Mouse (Mus musculus): ENCODE measurements around the gene Esrrg.

Esrrg gene

DNA sequence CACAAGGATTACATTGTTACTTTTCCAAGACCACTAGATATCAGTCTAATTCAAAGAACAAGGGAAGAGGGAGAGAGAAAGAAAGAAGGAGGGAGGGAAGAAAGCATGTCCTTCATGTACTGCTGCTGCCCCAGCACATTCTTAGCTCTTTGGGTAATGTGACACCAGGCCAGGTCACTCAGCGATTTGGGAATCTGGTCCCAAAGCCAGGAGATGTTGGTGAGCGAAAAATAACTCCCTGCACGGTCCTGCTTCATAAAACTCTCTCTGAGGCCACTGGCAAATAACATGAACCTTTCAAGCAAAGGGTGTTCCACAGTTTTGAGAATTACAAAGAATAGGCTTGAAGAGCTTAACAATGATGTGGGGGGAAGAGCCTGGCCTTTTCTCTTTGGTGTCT lies 342.9 kb downstream of the Esrrg start:
- Histone ChIP-seq H3K36me3 (ENCODE audit: control insufficient read depth, insufficient read depth, low read length, poor library complexity, severe bottlenecking) (no peaks in the 10 kb centered on the region), H3K27me3 (ENCODE audit: control insufficient read depth, insufficient read depth, low read length, poor library complexity, severe bottlenecking) (no peaks in the 10 kb centered on the region)
- DNase-seq (ENCODE audit: low read depth, low spot score) = no peak

GRCm38 (mm10) chr1:187956702-187957101 lies 348.1 kb downstream of the Esrrg start:
- DNase-seq (ENCODE audit: low read depth, low spot score) = no peak
- Histone ChIP-seq H3K36me3 (ENCODE audit: control insufficient read depth, insufficient read depth, low read length, poor library complexity, severe bottlenecking) (no peaks in the 10 kb centered on the region), H3K27me3 (ENCODE audit: control insufficient read depth, insufficient read depth, low read length, poor library complexity, severe bottlenecking) (no peaks in the 10 kb centered on the region)

- Histone ChIP-seq H3K36me3 (ENCODE audit: control insufficient read depth, insufficient read depth, low read length, poor library complexity, severe bottlenecking) (no peaks in the 10 kb centered on the region), H3K27me3 (ENCODE audit: control insufficient read depth, insufficient read depth, low read length, poor library complexity, severe bottlenecking) (no peaks in the 10 kb centered on the region)
- DNase-seq (ENCODE audit: low read depth, low spot score) = no peak
Measured at GRCm38 (mm10) chr1:187959192-187959591, 350.6 kb downstream of the Esrrg start.

- H3K36me3 ChIP-seq (ENCODE audit: control insufficient read depth, insufficient read depth, low read length, poor library complexity, severe bottlenecking) = no peaks in the 10 kb centered on the region
- H3K27me3 ChIP-seq (ENCODE audit: control insufficient read depth, insufficient read depth, low read length, poor library complexity, severe bottlenecking) = no peaks in the 10 kb centered on the region
- DNase-seq (ENCODE audit: low read depth, low spot score) = no peak
Measured at GRCm38 (mm10) chr1:187961452-187961851, 352.9 kb downstream of the Esrrg start.

DNA sequence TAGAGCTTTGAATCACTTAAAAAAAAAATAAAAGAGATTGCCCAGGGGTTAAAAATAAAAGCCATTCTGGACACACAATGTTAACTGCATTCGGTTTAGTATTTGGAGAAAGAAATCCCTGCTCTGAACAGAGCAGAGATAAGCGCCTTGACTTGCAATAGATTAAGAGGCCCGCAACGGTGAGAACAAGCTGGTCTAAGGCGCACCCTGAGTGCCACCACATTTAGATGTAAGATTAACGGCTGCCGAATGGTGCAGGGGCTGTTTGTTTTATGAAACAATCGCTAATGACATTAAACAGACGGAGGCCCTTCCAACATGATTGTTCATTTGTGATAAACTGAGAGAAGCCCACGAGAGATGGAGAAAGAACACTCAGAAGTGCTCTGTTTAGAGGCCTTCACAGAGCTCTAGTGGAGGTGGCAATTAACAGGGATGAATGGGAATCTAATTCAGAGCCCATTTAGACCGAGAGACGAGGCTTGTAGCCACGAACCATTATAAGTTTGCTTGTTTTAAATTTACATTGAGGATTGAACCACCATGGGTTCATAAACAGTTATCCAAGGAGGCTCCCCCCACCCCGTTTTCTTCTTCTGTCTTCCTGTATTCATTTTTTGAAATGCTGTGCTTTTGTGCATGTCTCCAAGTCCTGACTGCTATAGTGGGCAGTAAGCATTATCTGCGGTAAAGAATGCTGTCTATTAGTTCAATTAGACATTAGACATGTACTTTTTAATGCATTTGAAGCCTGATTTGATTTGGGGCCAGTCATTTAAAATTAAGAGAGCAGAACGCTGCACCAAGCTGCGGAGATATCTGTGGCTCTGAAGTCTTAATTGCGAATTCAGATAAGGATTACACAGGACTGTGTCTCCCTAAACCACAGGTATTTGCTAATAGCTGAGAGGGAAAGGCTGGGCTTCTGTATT lies 356.5 kb downstream of the Esrrg start:
- no peak for DNase-seq (ENCODE audit: low read depth, low spot score)
- H3K36me3 ChIP-seq (ENCODE audit: control insufficient read depth, insufficient read depth, low read length, poor library complexity, severe bottlenecking) = no peaks in the 10 kb centered on the region
- no peaks in the 10 kb centered on the region for H3K27me3 ChIP-seq (ENCODE audit: control insufficient read depth, insufficient read depth, low read length, poor library complexity, severe bottlenecking)

DNA sequence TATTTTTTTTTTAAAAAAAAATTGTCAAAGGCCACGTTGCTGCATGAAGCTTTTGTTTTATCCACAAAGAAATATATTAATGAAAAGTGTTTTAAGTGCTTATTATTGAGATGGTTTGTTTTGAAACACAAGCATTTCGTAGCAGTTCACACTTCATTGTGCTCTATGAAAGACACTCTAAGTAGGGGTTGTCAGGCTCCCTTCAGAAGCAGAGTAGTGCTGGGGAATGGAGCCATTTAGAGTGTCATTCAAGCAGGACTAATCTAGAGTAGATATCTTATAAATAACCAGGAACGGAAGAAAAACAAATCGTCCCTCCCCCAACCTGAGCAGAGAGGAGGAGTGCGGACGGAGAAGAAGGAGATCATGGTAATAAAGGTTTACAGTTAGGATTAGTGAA lies 357.3 kb downstream of the Esrrg start:
- H3K27me3 ChIP-seq (ENCODE audit: control insufficient read depth, insufficient read depth, low read length, poor library complexity, severe bottlenecking) = no peaks in the 10 kb centered on the region
- no peaks in the 10 kb centered on the region for H3K36me3 ChIP-seq (ENCODE audit: control insufficient read depth, insufficient read depth, low read length, poor library complexity, severe bottlenecking)
- no peak for DNase-seq (ENCODE audit: low read depth, low spot score)

DNA sequence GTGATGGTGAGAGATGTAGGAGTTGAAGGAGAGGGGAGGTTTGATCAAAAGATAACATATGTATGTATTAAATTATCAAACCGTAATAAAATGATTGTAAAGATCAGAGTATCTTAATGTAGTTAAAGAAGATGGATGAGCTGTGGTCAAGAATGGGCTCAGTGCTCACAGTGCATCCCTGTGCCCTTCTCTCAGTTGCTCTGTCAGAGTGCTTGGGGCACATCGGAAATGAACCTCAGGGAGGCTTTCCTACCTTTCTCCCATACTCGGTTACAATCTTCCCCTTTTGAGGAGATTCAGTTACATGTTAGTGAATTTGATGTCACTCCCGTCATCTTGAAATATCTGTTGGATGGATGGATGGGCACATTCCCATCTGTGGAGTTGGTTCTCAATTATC lies 359.8 kb downstream of the Esrrg start:
- Histone ChIP-seq H3K27me3 (ENCODE audit: control insufficient read depth, insufficient read depth, low read length, poor library complexity, severe bottlenecking) (no peaks in the 10 kb centered on the region), H3K36me3 (ENCODE audit: control insufficient read depth, insufficient read depth, low read length, poor library complexity, severe bottlenecking) (no peaks in the 10 kb centered on the region)
- no peak for DNase-seq (ENCODE audit: low read depth, low spot score)

DNA sequence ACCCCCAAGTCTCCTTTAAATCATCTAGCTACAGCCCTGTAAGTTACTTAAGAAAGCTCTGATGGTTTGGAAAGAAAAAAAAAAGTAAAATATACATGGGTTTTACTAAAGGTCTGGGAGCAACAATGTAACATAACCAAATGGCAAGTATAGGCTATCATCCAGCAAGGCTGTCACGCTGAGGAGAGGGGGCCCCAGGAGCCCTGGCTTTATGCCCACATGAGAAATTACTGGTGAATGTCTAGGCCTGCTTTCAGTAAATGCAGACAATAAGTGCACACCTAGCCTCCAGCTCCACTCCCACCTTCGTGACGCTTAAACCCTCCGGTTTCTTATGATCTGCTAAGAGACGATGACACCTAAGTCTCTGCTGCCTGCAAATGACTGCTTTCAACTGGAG lies 360.9 kb downstream of the Esrrg start:
- Histone ChIP-seq H3K27me3 (ENCODE audit: control insufficient read depth, insufficient read depth, low read length, poor library complexity, severe bottlenecking) (no peaks in the 10 kb centered on the region), H3K36me3 (ENCODE audit: control insufficient read depth, insufficient read depth, low read length, poor library complexity, severe bottlenecking) (no peaks in the 10 kb centered on the region)
- DNase-seq (ENCODE audit: low read depth, low spot score) = no peak

- Histone ChIP-seq H3K27me3 (ENCODE audit: control insufficient read depth, insufficient read depth, low read length, poor library complexity, severe bottlenecking) (no peaks in the 10 kb centered on the region), H3K36me3 (ENCODE audit: control insufficient read depth, insufficient read depth, low read length, poor library complexity, severe bottlenecking) (no peaks in the 10 kb centered on the region)
- DNase-seq (ENCODE audit: low read depth, low spot score) = no peak
Measured at GRCm38 (mm10) chr1:187974396-187974795, 365.8 kb downstream of the Esrrg start.

DNA sequence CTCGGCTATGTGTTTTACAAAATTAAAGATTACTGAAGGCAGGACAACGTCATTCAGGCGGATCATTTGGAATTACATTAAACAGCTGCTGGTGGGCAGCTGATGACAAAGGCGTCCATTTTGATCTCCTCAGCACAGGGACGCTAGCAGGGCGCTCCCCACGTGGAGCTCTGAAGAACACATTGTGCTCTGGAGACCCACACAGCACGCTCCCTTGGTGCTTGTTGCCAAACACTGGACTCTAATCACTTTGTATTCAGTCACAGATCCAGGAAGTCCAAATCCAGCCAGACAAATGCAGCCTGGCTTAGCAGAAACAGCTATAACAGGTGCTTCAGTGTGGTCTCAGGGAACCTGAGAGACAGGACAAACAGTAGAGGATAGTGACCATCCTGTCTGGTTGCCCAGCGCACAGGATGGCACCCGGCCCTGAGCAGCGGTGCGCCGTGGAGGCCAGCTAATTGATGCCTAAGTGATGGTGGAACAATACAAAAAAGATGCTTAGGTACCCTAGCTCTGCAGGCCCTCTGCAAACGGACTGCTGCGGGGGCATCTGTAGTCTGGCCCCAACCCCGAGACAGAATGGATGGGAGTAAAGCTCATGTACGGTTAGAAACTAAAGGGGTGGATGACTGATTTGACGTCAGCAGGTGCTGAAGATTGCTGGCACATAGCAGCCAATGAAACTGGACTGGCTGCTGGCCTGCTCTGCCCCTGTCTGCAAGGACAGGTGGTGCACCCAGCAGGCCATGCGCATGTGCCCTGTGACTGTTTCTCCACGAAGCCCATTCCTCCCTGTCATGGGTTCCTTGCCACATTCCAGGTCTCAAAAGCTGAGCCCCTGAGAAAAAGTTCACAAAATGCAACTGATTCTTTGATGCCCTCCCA lies 367.1 kb downstream of the Esrrg start:
- H3K36me3 ChIP-seq (ENCODE audit: control insufficient read depth, insufficient read depth, low read length, poor library complexity, severe bottlenecking) = no peaks in the 10 kb centered on the region
- H3K27me3 ChIP-seq (ENCODE audit: control insufficient read depth, insufficient read depth, low read length, poor library complexity, severe bottlenecking) = no peaks in the 10 kb centered on the region
- no peak for DNase-seq (ENCODE audit: low read depth, low spot score)

DNA sequence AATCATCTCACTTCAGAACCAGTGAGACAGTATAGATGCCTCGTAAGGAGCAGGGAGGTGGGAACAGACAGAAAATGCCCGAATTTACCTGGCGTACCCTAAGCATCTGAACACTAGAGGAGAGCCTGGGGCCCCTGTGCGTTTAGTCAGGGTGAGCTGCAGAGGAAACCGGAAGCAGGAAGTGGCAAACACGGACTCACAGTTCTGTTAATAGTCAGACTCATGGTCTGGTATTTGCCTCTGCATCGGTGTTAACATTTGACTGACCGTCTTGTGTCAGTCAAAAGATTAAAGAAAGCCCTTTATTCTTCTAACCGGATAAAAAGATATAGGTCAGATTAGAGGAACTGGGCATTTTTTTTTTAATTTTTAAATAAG lies 367.8 kb downstream of the Esrrg start:
- no peaks in the 10 kb centered on the region for H3K36me3 ChIP-seq (ENCODE audit: control insufficient read depth, insufficient read depth, low read length, poor library complexity, severe bottlenecking)
- DNase-seq (ENCODE audit: low read depth, low spot score) = no peak
- no peaks in the 10 kb centered on the region for H3K27me3 ChIP-seq (ENCODE audit: control insufficient read depth, insufficient read depth, low read length, poor library complexity, severe bottlenecking)

- no peak for DNase-seq (ENCODE audit: low read depth, low spot score)
- no peaks in the 10 kb centered on the region for H3K36me3 ChIP-seq (ENCODE audit: control insufficient read depth, insufficient read depth, low read length, poor library complexity, severe bottlenecking)
- no peaks in the 10 kb centered on the region for H3K27me3 ChIP-seq (ENCODE audit: control insufficient read depth, insufficient read depth, low read length, poor library complexity, severe bottlenecking)
Measured at GRCm38 (mm10) chr1:187981028-187981427, 372.4 kb downstream of the Esrrg start.

DNA sequence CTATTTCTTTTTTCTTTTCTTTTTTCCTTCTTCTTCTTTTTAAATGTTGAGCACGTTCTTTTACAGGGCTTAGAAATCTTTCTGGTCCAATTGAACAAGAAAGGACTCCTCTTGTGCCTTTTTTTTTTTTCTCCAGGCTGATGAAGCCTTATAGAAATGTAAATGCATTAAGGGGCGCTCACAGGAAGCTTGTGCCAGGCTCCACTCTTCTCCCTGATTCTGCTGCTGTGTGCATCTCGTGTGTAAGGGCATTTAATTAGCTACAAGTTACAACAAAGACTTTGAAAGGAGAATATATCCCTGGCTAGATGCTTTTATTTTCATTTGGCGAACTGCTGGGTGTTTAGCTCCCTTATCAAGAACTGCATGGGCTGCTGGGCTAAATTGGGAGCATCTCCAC lies 374.6 kb downstream of the Esrrg start:
- DNase-seq (ENCODE audit: low read depth, low spot score) = no peak
- Histone ChIP-seq H3K27me3 (ENCODE audit: control insufficient read depth, insufficient read depth, low read length, poor library complexity, severe bottlenecking) (no peaks in the 10 kb centered on the region), H3K36me3 (ENCODE audit: control insufficient read depth, insufficient read depth, low read length, poor library complexity, severe bottlenecking) (no peaks in the 10 kb centered on the region)

- DNase-seq (ENCODE audit: low read depth, low spot score) = peak; percentile 16
- no peaks in the 10 kb centered on the region for H3K36me3 ChIP-seq (ENCODE audit: control insufficient read depth, insufficient read depth, low read length, poor library complexity, severe bottlenecking)
Measured at GRCm38 (mm10) chr1:187990161-187990560, 381.6 kb downstream of the Esrrg start.

More at GRCm38 (mm10) chr1:187990161-187990560, 381.6 kb downstream of the Esrrg start:
- H3K27me3 ChIP-seq (ENCODE audit: control insufficient read depth, insufficient read depth, low read length, poor library complexity, severe bottlenecking) = no peaks in the 10 kb centered on the region
